27 mouse cellular contexts compared by ENCODE assay signal in the genomic region with DNA sequence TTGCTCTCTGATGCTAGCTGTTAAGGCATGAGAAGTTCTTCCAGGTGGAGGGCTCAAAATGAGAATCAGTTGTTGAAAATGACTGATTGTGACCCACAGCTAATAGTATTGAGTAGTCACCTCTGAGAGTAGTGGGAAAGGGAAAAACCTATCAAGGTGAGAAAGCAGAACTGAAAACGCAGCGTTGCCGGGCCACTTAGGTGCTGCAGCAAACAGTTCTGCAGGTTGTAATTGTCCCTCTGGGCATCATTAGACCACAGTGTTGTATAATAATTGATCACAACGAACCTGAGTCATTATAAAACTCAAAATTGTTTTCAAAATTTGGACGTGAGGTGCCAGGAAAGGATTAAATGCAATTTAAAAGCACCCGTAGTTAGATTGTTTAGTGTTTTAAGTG.
"Had no signal": no experiment of that assay in that cellular context is flagged by ENCODE, and none has a peak within 500 bp of the region (broad histone marks: within the 10 kb centered on the region; RNA-seq: fewer than 3 reads in every experiment).

No protein-coding gene starts in this region.

- H3K9ac ChIP-seq: embryonic facial prominence, embryonic 12.5 days; embryonic facial prominence, embryonic 13.5 days; embryonic facial prominence, embryonic 15.5 days; forebrain, embryonic 12.5 days; forebrain, embryonic 13.5 days; forebrain, embryonic 15.5 days; forebrain, postnatal 0 days had no signal

- ATAC-seq: forebrain, embryonic 13.5 days; forebrain, embryonic 14.5 days; forebrain, embryonic 15.5 days; forebrain, embryonic 16.5 days; forebrain, postnatal 0 days had no signal

- H3K27me3 ChIP-seq: embryonic facial prominence, embryonic 12.5 days; embryonic facial prominence, embryonic 13.5 days; embryonic facial prominence, embryonic 15.5 days; forebrain, embryonic 12.5 days; forebrain, embryonic 13.5 days; forebrain, embryonic 15.5 days had no signal

- H3K4me2 ChIP-seq: embryonic facial prominence, embryonic 12.5 days; embryonic facial prominence, embryonic 13.5 days; embryonic facial prominence, embryonic 15.5 days; forebrain, embryonic 12.5 days; forebrain, embryonic 13.5 days; forebrain, embryonic 15.5 days had no signal

- H3K4me3 ChIP-seq: embryonic facial prominence, embryonic 12.5 days; embryonic facial prominence, embryonic 13.5 days; embryonic facial prominence, embryonic 15.5 days; erythroblast, embryonic 14.5 days; forebrain, embryonic 10.5 days; forebrain, embryonic 12.5 days; forebrain, embryonic 13.5 days; forebrain, embryonic 15.5 days; gastrocnemius, adult 2 months; heart, adult 2 months had no signal

- DNase-seq: cerebellum, adult 2 months; cerebellum, adult 8-10 months; cerebellum, adult 9-10 months; cerebellum, adult 9-11 months; cerebellum, postnatal 10 days; cerebellum, postnatal 14 days; cerebellum, postnatal 25 days; cerebellum, postnatal 36 days; embryo, embryonic 11 days; forebrain, postnatal 0 days; gastrocnemius, adult 2 months; gastrocnemius, postnatal 10 days; gastrocnemius, postnatal 14 days; gastrocnemius, postnatal 25 days; gastrocnemius, postnatal 36 days; heart, adult 18-20 months; heart, adult 2 months had no signal

- H3K27ac ChIP-seq: embryonic facial prominence, embryonic 12.5 days; embryonic facial prominence, embryonic 13.5 days; embryonic facial prominence, embryonic 15.5 days; forebrain, embryonic 10.5 days; forebrain, embryonic 12.5 days; forebrain, embryonic 13.5 days; forebrain, embryonic 15.5 days; gastrocnemius, adult 2 months; heart, adult 2 months had no signal

- H3K4me1 ChIP-seq: embryonic facial prominence, embryonic 12.5 days; embryonic facial prominence, embryonic 13.5 days; embryonic facial prominence, embryonic 15.5 days; forebrain, embryonic 10.5 days; forebrain, embryonic 12.5 days; forebrain, embryonic 15.5 days had no signal

- H3K9me3 ChIP-seq: embryonic facial prominence, embryonic 12.5 days; embryonic facial prominence, embryonic 13.5 days; embryonic facial prominence, embryonic 15.5 days; forebrain, embryonic 10.5 days; forebrain, embryonic 12.5 days; forebrain, embryonic 13.5 days; forebrain, embryonic 15.5 days had no signal

- H3K36me3 ChIP-seq: embryonic facial prominence, embryonic 12.5 days; embryonic facial prominence, embryonic 13.5 days; embryonic facial prominence, embryonic 15.5 days; forebrain, embryonic 10.5 days; forebrain, embryonic 12.5 days; forebrain, embryonic 15.5 days had no signal
